Mouse (Mus musculus): ENCODE results near the gene Azin2. TPM values are rescaled to one million over a fixed set of nuclear protein-coding genes. Genes with fewer than 3 reads are reported as not detected.

The Azin2 gene
- polyA plus RNA-seq, 1 experiment from 2014 or later, result 5.8 TPM

DNA sequence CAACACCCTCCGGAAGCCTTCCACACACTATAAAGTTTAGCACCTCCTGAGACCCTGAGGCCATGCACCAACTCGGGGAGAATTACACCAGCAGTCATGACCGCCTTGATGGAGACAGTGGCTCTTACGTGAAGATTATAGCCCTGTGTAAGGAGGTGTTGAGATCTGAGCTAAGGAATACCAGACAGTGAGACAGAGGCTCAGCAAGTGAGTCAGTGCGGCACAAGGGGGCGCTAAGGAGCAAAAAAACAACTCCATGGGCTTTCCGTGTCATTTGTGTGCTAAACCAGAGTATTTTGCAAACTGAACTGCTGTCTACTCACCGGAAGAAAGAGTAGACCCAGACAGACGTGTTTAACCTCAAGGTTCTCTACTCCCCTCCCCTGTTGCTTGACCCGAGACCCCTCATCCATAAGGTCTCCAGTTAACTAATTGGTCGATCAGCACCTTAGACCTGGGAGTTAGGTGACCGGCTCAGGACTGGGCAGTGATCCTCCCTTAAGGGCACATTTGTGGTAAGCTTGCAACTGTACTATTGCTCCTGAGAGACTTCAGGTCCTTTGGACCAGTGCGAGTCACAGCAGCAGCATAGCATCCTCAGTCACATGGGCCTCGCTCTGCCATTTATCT is 8.9 kb upstream of the Azin2 start:
- no peak for ATAC-seq (replicated peaks; ENCODE audit: low FRiP score)
- no peaks in the 10 kb centered on the region for H3K36me3 ChIP-seq (ENCODE audit: control insufficient read depth, insufficient read depth, low read length)
- no peak overlapping the region; the same call in 1 of the 2 replicates for H3K4me2 ChIP-seq
- no peak overlapping the region for H3K9ac ChIP-seq (ENCODE audit: low read depth, low read length)
- WGBS, result 40% methylated on average over 14 of the region's 14 CpGs
- peaks cover 3% of the 10 kb centered on the region for H3K27me3 ChIP-seq (replicated peaks; ENCODE audit: control insufficient read depth, insufficient read depth, low read length)
- H3K27ac ChIP-seq (ENCODE audit: low read depth, low read length), result no peak overlapping the region
- peak; percentile 72 for DNase-seq (ENCODE audit: low spot score)
- H3K4me1 ChIP-seq (replicated peaks; ENCODE audit: control insufficient read depth, insufficient read depth, low read length), result no peaks in the 10 kb centered on the region; the same call in 1 of the 2 replicates
- no peaks in the 10 kb centered on the region for H3K9me3 ChIP-seq (ENCODE audit: control insufficient read depth, low read length)
- H3K4me3 ChIP-seq (ENCODE audit: low read depth, low read length), result no peak overlapping the region

- no peak overlapping the region for H3K9ac ChIP-seq (ENCODE audit: low read depth, low read length)
- peaks cover 3% of the 10 kb centered on the region for H3K27me3 ChIP-seq (replicated peaks; ENCODE audit: control insufficient read depth, insufficient read depth, low read length)
- no peak for ATAC-seq (replicated peaks; ENCODE audit: low FRiP score)
- no peak overlapping the region for H3K4me3 ChIP-seq (ENCODE audit: low read depth, low read length)
- no peaks in the 10 kb centered on the region; the same call in 1 of the 2 replicates for H3K4me1 ChIP-seq (replicated peaks; ENCODE audit: control insufficient read depth, insufficient read depth, low read length)
- H3K27ac ChIP-seq (ENCODE audit: low read depth, low read length), result no peak overlapping the region
- no peaks in the 10 kb centered on the region for H3K9me3 ChIP-seq (ENCODE audit: control insufficient read depth, low read length)
- no peak overlapping the region for H3K4me2 ChIP-seq
- no peak for DNase-seq (ENCODE audit: low spot score)
- H3K36me3 ChIP-seq (ENCODE audit: control insufficient read depth, insufficient read depth, low read length), result no peaks in the 10 kb centered on the region
- WGBS, result 72% methylated on average over 7 of the region's 8 CpGs
Observed at GRCm38 (mm10) chr4:128970417-128970807, 8.2 kb upstream of the Azin2 start.

DNA sequence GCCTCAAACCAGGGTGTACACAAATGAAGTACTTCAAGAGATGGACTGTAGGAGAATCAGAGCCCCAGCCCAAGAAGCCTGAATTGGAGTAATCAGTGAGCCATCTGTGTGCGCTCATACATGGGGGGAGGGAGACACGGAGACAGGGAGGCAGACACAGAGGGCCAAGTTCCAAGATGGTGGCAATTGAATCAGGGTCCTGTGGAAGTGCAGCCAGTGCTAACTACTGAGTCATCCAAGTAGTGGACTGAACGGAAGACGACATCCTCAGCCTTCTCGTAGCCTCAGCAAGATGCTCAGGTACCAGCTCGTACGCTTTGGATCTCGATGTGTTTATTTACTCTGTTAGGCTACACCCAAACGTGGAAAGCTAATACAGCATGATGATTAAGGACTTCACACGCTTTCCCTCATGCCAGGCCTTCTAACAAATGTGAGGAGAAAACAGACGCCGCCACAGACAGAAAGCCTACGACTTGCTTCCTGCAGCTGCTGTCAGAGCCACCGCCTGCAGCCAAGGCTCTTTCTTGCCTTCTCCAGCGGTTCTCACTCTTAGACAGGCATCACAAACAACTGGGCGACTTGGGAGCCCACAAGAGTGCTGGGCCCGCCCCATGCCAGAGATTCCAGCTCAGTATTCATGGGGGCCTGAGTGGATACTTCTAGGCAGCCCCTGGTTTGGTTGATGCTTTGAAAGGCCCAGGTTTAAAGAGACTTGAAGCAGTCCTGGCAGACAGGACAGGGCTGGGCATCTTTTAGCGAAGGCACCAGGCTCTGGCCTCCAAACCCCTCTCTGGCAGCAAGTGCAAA is 7.6 kb upstream of the Azin2 start:
- Histone ChIP-seq H3K4me3 (ENCODE audit: low read depth, low read length) (no peak overlapping the region), H3K4me1 (replicated peaks; ENCODE audit: control insufficient read depth, insufficient read depth, low read length) (no peaks in the 10 kb centered on the region; the same call in 1 of the 2 replicates), H3K27ac (ENCODE audit: low read depth, low read length) (no peak overlapping the region), H3K9me3 (ENCODE audit: control insufficient read depth, low read length) (no peaks in the 10 kb centered on the region), H3K9ac (ENCODE audit: low read depth, low read length) (no peak overlapping the region), H3K4me2 (no peak overlapping the region), H3K36me3 (ENCODE audit: control insufficient read depth, insufficient read depth, low read length) (no peaks in the 10 kb centered on the region), H3K27me3 (replicated peaks; ENCODE audit: control insufficient read depth, insufficient read depth, low read length) (peaks cover 7% of the 10 kb centered on the region)
- DNase-seq (ENCODE audit: low spot score), result no peak
- ATAC-seq (replicated peaks; ENCODE audit: low FRiP score), result no peak
- 69% methylated on average over 18 of the region's 18 CpGs for WGBS

DNA sequence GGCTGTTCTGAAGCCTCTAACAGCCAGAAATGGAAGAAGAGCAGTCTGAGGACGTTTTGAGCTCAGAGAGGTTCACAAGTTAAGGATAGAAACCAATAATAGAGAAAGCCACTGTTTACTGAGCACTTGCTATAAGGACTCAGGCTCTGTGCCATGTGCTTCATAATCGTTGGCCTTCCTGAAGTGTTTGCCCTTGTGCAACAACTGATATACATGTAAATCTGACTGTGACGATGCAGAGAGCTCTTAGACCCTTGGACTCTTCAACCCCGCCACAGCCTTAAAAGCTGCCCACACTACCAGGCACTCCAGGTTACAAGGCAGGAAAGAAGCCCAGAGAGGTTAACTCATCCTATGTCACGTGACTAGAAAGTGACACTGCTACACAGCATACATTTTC is 6.8 kb upstream of the Azin2 start:
- DNase-seq (ENCODE audit: low spot score), result no peak
- WGBS, result 67% methylated on average over 5 of the region's 5 CpGs
- H3K9ac ChIP-seq (ENCODE audit: low read depth, low read length), result no peak overlapping the region
- H3K36me3 ChIP-seq (ENCODE audit: control insufficient read depth, insufficient read depth, low read length), result no peaks in the 10 kb centered on the region
- peaks cover 13% of the 10 kb centered on the region for H3K27me3 ChIP-seq (replicated peaks; ENCODE audit: control insufficient read depth, insufficient read depth, low read length)
- no peak for ATAC-seq (replicated peaks; ENCODE audit: low FRiP score)
- no peak overlapping the region for H3K27ac ChIP-seq (ENCODE audit: low read depth, low read length)
- no peak overlapping the region for H3K4me2 ChIP-seq
- H3K4me3 ChIP-seq (ENCODE audit: low read depth, low read length), result no peak overlapping the region
- no peaks in the 10 kb centered on the region for H3K9me3 ChIP-seq (ENCODE audit: control insufficient read depth, low read length)
- H3K4me1 ChIP-seq (replicated peaks; ENCODE audit: control insufficient read depth, insufficient read depth, low read length), result no peaks in the 10 kb centered on the region; the same call in 1 of the 2 replicates

- no peak overlapping the region for H3K9ac ChIP-seq (ENCODE audit: low read depth, low read length)
- H3K4me3 ChIP-seq (ENCODE audit: low read depth, low read length), result no peak overlapping the region
- WGBS, result 58% methylated on average over 7 of the region's 7 CpGs
- H3K4me1 ChIP-seq (replicated peaks; ENCODE audit: control insufficient read depth, insufficient read depth, low read length), result peaks cover 3% of the 10 kb centered on the region; the same call in 1 of the 2 replicates
- peaks cover 30% of the 10 kb centered on the region for H3K27me3 ChIP-seq (replicated peaks; ENCODE audit: control insufficient read depth, insufficient read depth, low read length)
- H3K4me2 ChIP-seq, result no peak overlapping the region
- H3K27ac ChIP-seq (ENCODE audit: low read depth, low read length), result no peak overlapping the region
- DNase-seq (ENCODE audit: low spot score), result no peak
- H3K9me3 ChIP-seq (ENCODE audit: control insufficient read depth, low read length), result no peaks in the 10 kb centered on the region
- H3K36me3 ChIP-seq (ENCODE audit: control insufficient read depth, insufficient read depth, low read length), result no peaks in the 10 kb centered on the region
- no peak for ATAC-seq (replicated peaks; ENCODE audit: low FRiP score)
Observed at GRCm38 (mm10) chr4:128966751-128967150, 4.5 kb upstream of the Azin2 start.

GRCm38 (mm10) chr4:128962926-128963290 is 666 bp upstream of the Azin2 start:
- Histone ChIP-seq H3K9ac (ENCODE audit: low read depth, low read length) (no peak overlapping the region), H3K27me3 (replicated peaks; ENCODE audit: control insufficient read depth, insufficient read depth, low read length) (peaks cover 51% of the 10 kb centered on the region), H3K4me3 (ENCODE audit: low read depth, low read length) (peak overlapping the region; percentile 58), H3K9me3 (ENCODE audit: control insufficient read depth, low read length) (no peaks in the 10 kb centered on the region), H3K27ac (ENCODE audit: low read depth, low read length) (no peak overlapping the region), H3K4me1 (replicated peaks; ENCODE audit: control insufficient read depth, insufficient read depth, low read length) (peaks cover 7% of the 10 kb centered on the region; the same call in 1 of the 2 replicates), H3K4me2 (peak overlapping the region; percentile 83), H3K36me3 (ENCODE audit: control insufficient read depth, insufficient read depth, low read length) (no peaks in the 10 kb centered on the region)
- DNase-seq (ENCODE audit: low spot score) (no peak), ATAC-seq (replicated peaks; ENCODE audit: low FRiP score) (no peak)
- 14% methylated on average over 9 of the region's 9 CpGs for WGBS

GRCm38 (mm10) chr4:128961301-128962028 is 777 bp downstream of the Azin2 start:
- H3K9me3 ChIP-seq (ENCODE audit: control insufficient read depth, low read length), result no peaks in the 10 kb centered on the region
- H3K4me1 ChIP-seq (replicated peaks; ENCODE audit: control insufficient read depth, insufficient read depth, low read length), result peaks cover 7% of the 10 kb centered on the region; the same call in 1 of the 2 replicates
- DNase-seq (ENCODE audit: low spot score), result no peak
- no peak overlapping the region for H3K27ac ChIP-seq (ENCODE audit: low read depth, low read length)
- 6% methylated on average over 16 of the region's 16 CpGs for WGBS
- no peak for ATAC-seq (replicated peaks; ENCODE audit: low FRiP score)
- peak overlapping the region; percentile 83 for H3K4me2 ChIP-seq
- peak overlapping the region; percentile 58 for H3K4me3 ChIP-seq (ENCODE audit: low read depth, low read length)
- no peaks in the 10 kb centered on the region for H3K36me3 ChIP-seq (ENCODE audit: control insufficient read depth, insufficient read depth, low read length)
- H3K27me3 ChIP-seq (replicated peaks; ENCODE audit: control insufficient read depth, insufficient read depth, low read length), result peaks cover 48% of the 10 kb centered on the region
- peak overlapping the region; percentile 54; the same call in 1 of the 2 replicates for H3K9ac ChIP-seq (ENCODE audit: low read depth, low read length)

DNA sequence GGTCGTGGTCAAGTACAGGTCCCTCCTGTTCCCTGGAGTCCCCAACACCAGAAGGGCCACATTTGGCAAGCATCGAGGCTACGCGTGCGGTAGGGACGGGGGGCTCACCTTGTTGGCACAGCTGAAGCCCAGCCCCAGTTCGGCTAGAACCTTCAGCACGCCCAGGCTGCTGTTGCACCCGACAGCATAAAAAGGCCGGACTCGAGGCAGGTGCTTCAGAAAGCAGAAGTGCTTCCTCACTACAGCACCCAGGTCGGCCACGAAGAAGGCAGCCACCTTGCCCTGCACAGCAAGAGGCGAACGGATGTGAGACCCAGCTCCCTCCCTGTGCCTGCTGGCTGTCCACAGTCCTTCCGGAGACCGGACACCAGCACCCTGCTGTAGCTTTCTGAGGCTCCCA is 2.6 kb downstream of the Azin2 start:
- ATAC-seq (replicated peaks; ENCODE audit: low FRiP score) (no peak), DNase-seq (ENCODE audit: low spot score) (no peak)
- no peak overlapping the region for H3K9ac ChIP-seq (ENCODE audit: low read depth, low read length)
- H3K9me3 ChIP-seq (ENCODE audit: control insufficient read depth, low read length), result no peaks in the 10 kb centered on the region
- H3K36me3 ChIP-seq (ENCODE audit: control insufficient read depth, insufficient read depth, low read length), result no peaks in the 10 kb centered on the region
- no peak overlapping the region for H3K4me3 ChIP-seq (ENCODE audit: low read depth, low read length)
- peaks cover 7% of the 10 kb centered on the region; the same call in 1 of the 2 replicates for H3K4me1 ChIP-seq (replicated peaks; ENCODE audit: control insufficient read depth, insufficient read depth, low read length)
- peaks cover 43% of the 10 kb centered on the region for H3K27me3 ChIP-seq (replicated peaks; ENCODE audit: control insufficient read depth, insufficient read depth, low read length)
- no peak overlapping the region for H3K27ac ChIP-seq (ENCODE audit: low read depth, low read length)
- WGBS, result 81% methylated on average over 17 of the region's 17 CpGs
- H3K4me2 ChIP-seq, result no peak overlapping the region
